Mouse (Mus musculus) brain, embryonic 14.5 days (tissue): Measurements from ENCODE around the gene Gm26657.

Source experiments
- CTCF ChIP-seq: fragments of 200-500 bp; IDR thresholded peaks from 2 replicates; pipeline ENCODE4 v1.5.1; 2012; ENCODE audit warnings: inconsistent platforms, mild to moderate bottlenecking, moderate library complexity, borderline replicate concordance; ENCODE audit not compliant: insufficient read depth, insufficient read length; ENCODE audit errors: extremely low read depth
- POLR2A ChIP-seq: fragments of 200-500 bp; IDR thresholded peaks from 2 replicates; pipeline ENCODE4 v1.6.1; 2012; ENCODE audit warnings: mild to moderate bottlenecking, inconsistent platforms, borderline replicate concordance; ENCODE audit not compliant: poor library complexity, insufficient read depth, insufficient read length, severe bottlenecking; ENCODE audit errors: extremely low read depth

DNA sequence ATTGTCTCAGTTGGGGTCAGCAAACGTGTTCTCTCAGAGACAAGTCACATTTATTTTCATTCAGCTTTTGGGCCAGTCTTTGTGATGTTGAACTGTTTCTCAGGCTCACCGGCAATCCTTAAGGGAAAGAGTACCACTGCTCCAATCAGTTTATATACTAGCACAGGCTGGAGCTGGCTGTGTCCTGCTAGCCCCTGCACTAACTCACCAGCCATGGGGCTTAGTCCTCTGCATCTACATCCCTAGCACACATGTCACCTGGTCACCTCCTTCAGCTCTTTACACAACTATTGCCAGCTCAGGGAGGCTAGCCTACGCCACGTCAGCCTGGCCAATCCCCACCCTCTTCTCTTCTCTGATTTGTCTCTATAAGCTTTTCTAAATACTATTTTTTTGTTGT lies 2.8 kb downstream of the Gm26657 start:
- TF ChIP-seq CTCF (no peak), POLR2A (no peak)
